Mouse (Mus musculus): Measurements from ENCODE around the gene Adar. TPM values are rescaled to one million over a fixed set of nuclear protein-coding genes. Genes with fewer than 3 reads are reported as not detected.
A peak's percentile ranks its signal among the peaks of the same experiment; 100 is the strongest.

The Adar gene
- total and polyA plus RNA-seq, 3 experiments: 11.5 to 33.1 (median 20.4) TPM

- dilution Hi-C loops (cut with MboI; ENCODE audit: extremely low pct_ligation_motif_present, extremely low pct_unique_long_range_greater_than_20kb, low sequenced_read_pairs) (no loop called here), in situ Hi-C loops (cut with MboI; ENCODE audit: low pct_ligation_motif_present, low pct_unique_long_range_greater_than_20kb, low sequenced_read_pairs) (no loop called here)
- Histone ChIP-seq H3K79me2 (replicated peaks; ENCODE audit: control insufficient read depth, extremely low read depth, insufficient read depth, poor library complexity, severe bottlenecking) (no peaks in the 10 kb centered on the region; the same call in none of the 2 replicates), H3K27ac (ENCODE audit: insufficient read depth, low read depth) (no peak overlapping the region), H3K4me1 (ENCODE audit: control insufficient read depth in 1 of 2, insufficient read depth in 2 of 2) (peaks cover 6 to 42% of the 10 kb centered on the region in 2 experiments), H3K9ac (ENCODE audit: insufficient read depth, low read depth) (peak overlapping the region; percentile 85; the same call in 1 of the 2 replicates), H3K27me3 (replicated peaks) (no peaks in the 10 kb centered on the region), H3K9me3 (replicated peaks; ENCODE audit: low read length) (peaks cover 2% of the 10 kb centered on the region), H3K36me3 (replicated peaks in 1 of 2; ENCODE audit: control insufficient read depth in 1 of 2, insufficient read depth in 1 of 2, low read length in 1 of 2) (peaks cover 0 to 20% of the 10 kb centered on the region in 2 experiments), H3K4me2 (ENCODE audit: insufficient read depth, low read depth, poor library complexity, severe bottlenecking) (peak overlapping the region; percentile 69), H3K4me3 (replicated peaks in 1 of 3; ENCODE audit: low read depth in 2 of 3, low read length in 2 of 3, poor library complexity in 1 of 3) (peak overlapping the region; percentile 74 to 100 (median 96))
- DNase-seq (ENCODE audit: extremely low read depth): no peak
- no peak for TF ChIP-seq ELF1 (IDR thresholded peaks at IDR 0.05; ENCODE audit: low read depth, low read length)
- TF ChIP-seq POLR2A (IDR thresholded peaks at IDR 0.05; ENCODE audit: low read depth, low read length): no peak
- no peak for TF ChIP-seq MXI1 (IDR thresholded peaks at IDR 0.05; ENCODE audit: low read depth, low read length)
- no peak for TF ChIP-seq UBTF (IDR thresholded peaks at IDR 0.05; ENCODE audit: low read depth, low read length)
- TF ChIP-seq MEF2A (IDR thresholded peaks at IDR 0.05; ENCODE audit: borderline replicate concordance, low read depth, low read length): no peak
Observed at GRCm38 (mm10) chr3:89715967-89716256, 1.1 kb downstream of the Adar start.

GRCm38 (mm10) chr3:89722032-89722431 lies 7.2 kb downstream of the Adar start:
- Histone ChIP-seq H3K9me3 (replicated peaks; ENCODE audit: low read length) (no peaks in the 10 kb centered on the region), H3K4me3 (replicated peaks in 1 of 3; ENCODE audit: low read depth in 2 of 3, low read length in 2 of 3, poor library complexity in 1 of 3) (no peak overlapping the region), H3K27me3 (replicated peaks) (no peaks in the 10 kb centered on the region), H3K79me2 (replicated peaks; ENCODE audit: control insufficient read depth, extremely low read depth, insufficient read depth, poor library complexity, severe bottlenecking) (no peaks in the 10 kb centered on the region; the same call in none of the 2 replicates), H3K36me3 (replicated peaks in 1 of 2; ENCODE audit: control insufficient read depth in 1 of 2, insufficient read depth in 1 of 2, low read length in 1 of 2) (peaks cover 0 to 29% of the 10 kb centered on the region in 2 experiments), H3K4me2 (ENCODE audit: insufficient read depth, low read depth, poor library complexity, severe bottlenecking) (no peak overlapping the region), H3K27ac (ENCODE audit: insufficient read depth, low read depth) (no peak overlapping the region), H3K4me1 (ENCODE audit: control insufficient read depth in 1 of 2, insufficient read depth in 2 of 2) (peaks cover 0 to 13% of the 10 kb centered on the region in 2 experiments; a peak in 2 of 4 replicates), H3K9ac (ENCODE audit: insufficient read depth, low read depth) (no peak overlapping the region)
- dilution Hi-C loops (cut with MboI; ENCODE audit: extremely low pct_ligation_motif_present, extremely low pct_unique_long_range_greater_than_20kb, low sequenced_read_pairs): no loop called here
- in situ Hi-C loops (cut with MboI; ENCODE audit: low pct_ligation_motif_present, low pct_unique_long_range_greater_than_20kb, low sequenced_read_pairs): no loop called here
- TF ChIP-seq GABPA (IDR thresholded peaks at IDR 0.05; ENCODE audit: insufficient replicate concordance, low read depth, low read length) (no peak), MAX (IDR thresholded peaks at IDR 0.05; ENCODE audit: low read length) (no peak), MXI1 (IDR thresholded peaks at IDR 0.05; ENCODE audit: low read depth, low read length) (no peak), CHD1 (IDR thresholded peaks at IDR 0.05; ENCODE audit: low read depth, low read length) (no peak), CTCF (conservative IDR thresholded peaks at IDR 0.05 in 1 of 2, IDR thresholded peaks at IDR 0.05 in 1 of 2; ENCODE audit: low read depth in 2 of 2, low read length in 2 of 2) (no peak), BHLHE40 (IDR thresholded peaks at IDR 0.05; ENCODE audit: low read depth, low read length) (no peak), USF2 (conservative IDR thresholded peaks at IDR 0.05; ENCODE audit: low read depth, low read length) (no peak), CHD2 (IDR thresholded peaks at IDR 0.05; ENCODE audit: low read length) (no peak), IRF4 (IDR thresholded peaks at IDR 0.05; ENCODE audit: low read depth, low read length) (no peak), KAT2A (IDR thresholded peaks at IDR 0.05; ENCODE audit: insufficient replicate concordance, low read length) (no peak), NELFE (IDR thresholded peaks at IDR 0.05; ENCODE audit: low read depth, low read length) (no peak), EP300 (IDR thresholded peaks at IDR 0.05; ENCODE audit: low read length) (no peak), JUN (IDR thresholded peaks at IDR 0.05; ENCODE audit: insufficient read depth, low read depth, low read length) (no peak), UBTF (IDR thresholded peaks at IDR 0.05; ENCODE audit: low read depth, low read length) (no peak), PAX5 (IDR thresholded peaks at IDR 0.05; ENCODE audit: low read length) (no peak), ZMIZ1 (IDR thresholded peaks at IDR 0.05; ENCODE audit: low read depth, low read length) (no peak), ZKSCAN1 (IDR thresholded peaks at IDR 0.05; ENCODE audit: borderline replicate concordance, low read depth, low read length) (no peak), NRF1 (IDR thresholded peaks at IDR 0.05; ENCODE audit: low read depth, low read length) (no peak), MEF2A (IDR thresholded peaks at IDR 0.05; ENCODE audit: borderline replicate concordance, low read depth, low read length) (no peak), ZC3H11A (IDR thresholded peaks at IDR 0.05; ENCODE audit: low read depth, low read length) (no peak)
- DNase-seq (ENCODE audit: extremely low read depth): no peak
